Mouse (Mus musculus): Measurements from ENCODE around the gene Nsmce4a.

DNA sequence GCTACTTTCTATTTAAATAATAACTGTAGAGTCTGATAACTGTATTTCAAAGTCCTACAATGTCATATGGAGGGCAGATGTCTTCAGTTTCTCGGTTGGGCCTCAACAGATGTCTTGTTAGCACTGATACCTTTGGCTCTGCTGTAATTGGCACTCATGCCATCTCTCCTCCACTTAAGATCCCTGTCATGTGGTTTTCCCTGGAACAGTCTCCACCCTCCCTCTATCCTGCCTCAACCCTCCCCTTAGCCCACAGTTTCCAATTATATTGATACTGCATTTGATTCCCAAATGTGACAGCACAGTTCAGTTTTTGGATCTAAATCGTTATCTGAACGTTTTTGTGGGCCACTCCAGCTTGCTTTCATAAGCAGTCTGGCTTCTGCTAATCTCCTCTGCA, 8.3 kb downstream of the Nsmce4a start:
- TF ChIP-seq POLR2A (IDR thresholded peaks at IDR 0.05; ENCODE audit: borderline replicate concordance, extremely low read depth, low read depth, low read length) (no peak), CTCF (IDR thresholded peaks at IDR 0.05; ENCODE audit: insufficient read depth, low read length) (no peak)

All from lung, adult 2 months (tissue).